Mouse (Mus musculus) limb, embryonic 10.5 days (tissue): ENCODE measurements around the gene Dsp. TPM values are rescaled to one million over a fixed set of nuclear protein-coding genes. Genes with fewer than 3 reads are reported as not detected.
A peak's percentile ranks its signal among the peaks of the same experiment; 100 is the strongest.

ENCODE experiments used
- DNase-seq: peaks from one replicate; pipeline ENCODE4 v3.0.0-alpha.2; 2017; ENCODE audit warnings: low spot score
- H3K27ac ChIP-seq: fragments of 300-500 bp; sonication (generic); 2 replicates; pipeline ENCODE4 v1.5.1; 2016; ENCODE audit warnings: mild to moderate bottlenecking
- H3K27me3 ChIP-seq: fragments of 300-500 bp; sonication (generic); 2 replicates; pipeline ENCODE4 v1.6.1; 2016; ENCODE audit warnings: low read depth, mild to moderate bottlenecking; ENCODE audit not compliant: poor library complexity, severe bottlenecking
- H3K36me3 ChIP-seq: fragments of 300-500 bp; sonication (generic); 2 replicates; pipeline ENCODE4 v1.6.1; 2016; ENCODE audit warnings: mild to moderate bottlenecking, moderate library complexity
- H3K4me1 ChIP-seq: fragments of 300-500 bp; sonication (generic); 2 replicates; pipeline ENCODE4 v1.6.1; 2016
- H3K4me3 ChIP-seq: fragments of 300-500 bp; sonication (generic); 2 replicates; pipeline ENCODE4 v1.5.1; 2016; ENCODE audit warnings: mild to moderate bottlenecking, moderate library complexity
- H3K9me3 ChIP-seq: fragments of 300-500 bp; sonication (generic); replicated peaks from 2 replicates; pipeline ENCODE4 v1.6.1; 2016; ENCODE audit warnings: mild to moderate bottlenecking
- WGBS: fragments of 180-500 bp; shearing (Covaris S2); methylation state at CpG from one replicate; pipeline ENCODE4 v1.1.7; 2016; 5-methylcytosine and 5-hydroxymethylcytosine counted together
- polyA plus RNA-seq: library from polyadenylated mRNA; unstranded; fragments of >200 nt; fragmentation: Nextera tagmentation; extraction: Ambion mirVana; gene quantifications from 2 replicates; pipeline ENCODE4 v1.2.1, GENCODE M21; 2016

Dsp gene
- polyA plus RNA-seq, 1 experiment from 2014 or later = 2.1 TPM

DNA sequence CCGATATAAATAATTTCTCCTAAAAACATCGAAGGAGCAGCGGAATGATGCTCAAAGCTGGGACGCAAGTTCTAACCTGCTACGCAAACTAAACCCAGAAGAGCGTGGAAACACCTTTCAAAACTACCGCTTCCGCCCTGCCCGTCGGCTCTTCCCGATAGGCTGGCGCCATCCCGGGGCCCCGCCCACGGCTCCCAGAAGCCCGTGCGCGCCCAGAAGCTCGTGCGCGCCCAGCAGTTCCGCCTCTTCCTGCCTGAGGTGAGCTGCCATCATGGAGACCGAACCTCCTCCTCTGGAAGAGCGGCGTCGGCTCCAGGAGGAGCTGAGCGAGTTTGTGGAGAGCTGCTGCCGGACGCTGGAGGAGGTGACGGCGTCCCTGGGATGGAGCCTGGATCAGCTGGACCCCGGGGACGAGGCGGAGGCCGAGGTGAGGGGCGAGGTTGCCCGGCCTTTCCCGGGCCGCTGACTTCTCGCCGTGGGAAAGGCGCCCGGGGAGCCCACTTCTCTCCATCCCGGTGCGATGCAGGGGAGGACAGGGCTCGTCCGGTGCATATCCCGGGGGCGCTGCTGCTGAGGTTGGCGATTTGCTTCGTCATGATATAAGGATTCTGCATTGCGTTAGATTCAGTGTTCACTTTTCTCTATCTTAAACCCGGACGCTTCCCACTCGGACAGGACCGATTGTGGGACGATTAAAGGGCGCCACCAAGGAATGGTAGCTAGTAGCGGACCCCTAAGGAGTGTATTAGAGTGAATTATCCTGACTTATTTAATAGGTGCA is 53.8 kb downstream of the Dsp start, which contains the start of gene Snrnp48:
Gene Snrnp48, plus strand, starts transcription at position 237 of the 781 bp plus-strand sequence.
- peaks cover 22% of the 10 kb centered on the region for H3K36me3 ChIP-seq
- peaks cover 7% of the 10 kb centered on the region; the same call in 1 of the 2 replicates for H3K4me1 ChIP-seq
- DNase-seq = peak; percentile 90
- H3K27me3 ChIP-seq = no peaks in the 10 kb centered on the region
- H3K9me3 ChIP-seq = no peaks in the 10 kb centered on the region
- peak within 1 kb of the TSS; percentile 75 for H3K4me3 ChIP-seq
- under 1% methylated on average over 59 of the region's 59 CpGs for WGBS
- peak within 1 kb of the TSS; percentile 88 for H3K27ac ChIP-seq

DNA sequence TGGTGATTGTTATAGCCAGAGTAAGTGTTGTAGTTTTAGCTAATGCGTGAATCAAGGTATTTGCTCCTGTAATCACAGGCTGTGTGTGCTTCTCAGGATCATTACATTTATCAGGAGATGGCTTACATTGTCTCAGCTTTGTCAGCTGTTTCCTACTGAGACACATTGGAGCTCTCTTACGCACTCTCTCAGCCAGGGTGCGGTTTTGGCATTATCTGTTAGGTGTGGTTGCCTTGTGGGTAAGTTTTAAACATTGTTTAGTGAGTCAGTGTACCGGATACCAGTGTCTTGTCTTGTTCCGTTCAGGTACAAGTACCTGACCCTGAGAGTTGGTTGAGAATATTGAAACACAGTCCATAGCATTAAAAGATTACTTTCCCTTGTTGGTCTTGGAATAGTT is 60.0 kb downstream of the Dsp start:
- no peak overlapping the region for H3K4me3 ChIP-seq
- H3K27me3 ChIP-seq = no peaks in the 10 kb centered on the region
- H3K36me3 ChIP-seq = peaks cover 81% of the 10 kb centered on the region
- no peak overlapping the region for H3K27ac ChIP-seq
- H3K4me1 ChIP-seq = peaks cover 1% of the 10 kb centered on the region; the same call in 1 of the 2 replicates
- no peak for DNase-seq
- no peaks in the 10 kb centered on the region for H3K9me3 ChIP-seq
- WGBS = 93% methylated on average over 5 of the region's 5 CpGs

DNA sequence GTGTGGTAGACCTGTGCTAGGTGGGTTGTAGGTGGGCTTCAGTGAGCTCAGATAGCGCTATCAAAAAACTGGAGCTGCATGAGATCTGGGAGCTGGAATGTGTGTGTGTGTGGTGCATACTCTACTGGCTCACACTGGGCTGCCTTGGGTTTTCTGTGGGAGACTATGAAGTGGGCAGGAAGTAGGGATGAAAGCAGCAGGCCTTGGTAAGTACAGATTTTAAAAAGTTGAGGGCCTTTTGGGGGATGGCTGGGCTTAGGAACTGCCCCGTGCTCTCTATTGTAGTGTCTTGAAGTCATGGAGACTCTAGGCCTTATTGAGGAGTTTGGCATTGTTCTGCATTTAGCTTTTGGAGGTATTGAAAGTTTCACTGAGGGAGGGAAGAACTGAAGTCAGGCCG is 67.6 kb downstream of the Dsp start:
- no peaks in the 10 kb centered on the region for H3K27me3 ChIP-seq
- H3K4me1 ChIP-seq = no peaks in the 10 kb centered on the region
- DNase-seq = no peak
- WGBS = 96% methylated on average over 3 of the region's 3 CpGs
- H3K27ac ChIP-seq = no peak overlapping the region
- no peak overlapping the region for H3K4me3 ChIP-seq
- peaks cover 97% of the 10 kb centered on the region for H3K36me3 ChIP-seq
- H3K9me3 ChIP-seq = no peaks in the 10 kb centered on the region

DNA sequence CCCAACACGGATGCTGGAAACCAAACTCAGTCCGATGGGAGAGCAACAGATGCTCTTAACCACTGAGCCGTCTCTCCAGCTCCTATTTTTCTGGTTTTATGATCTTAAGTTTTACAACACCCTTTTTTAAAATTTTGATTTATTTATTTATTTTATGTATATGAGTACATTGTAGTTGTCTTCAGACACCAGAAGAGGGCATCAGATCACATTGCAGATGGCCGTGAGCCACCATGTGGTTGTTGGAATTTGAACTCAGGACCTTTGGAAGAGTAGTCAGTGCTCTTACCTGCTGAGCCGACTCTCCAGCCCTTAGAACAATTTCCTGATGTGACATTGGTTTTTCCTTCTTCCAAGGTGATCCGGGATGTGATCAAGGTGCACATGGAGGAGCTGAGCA is 69.2 kb downstream of the Dsp start:
- WGBS = 96% methylated on average over 6 of the region's 6 CpGs
- H3K27me3 ChIP-seq = no peaks in the 10 kb centered on the region
- no peak overlapping the region for H3K27ac ChIP-seq
- H3K36me3 ChIP-seq = peaks cover 100% of the 10 kb centered on the region
- no peaks in the 10 kb centered on the region for H3K4me1 ChIP-seq
- no peak overlapping the region for H3K4me3 ChIP-seq
- H3K9me3 ChIP-seq = no peaks in the 10 kb centered on the region
- no peak for DNase-seq

DNA sequence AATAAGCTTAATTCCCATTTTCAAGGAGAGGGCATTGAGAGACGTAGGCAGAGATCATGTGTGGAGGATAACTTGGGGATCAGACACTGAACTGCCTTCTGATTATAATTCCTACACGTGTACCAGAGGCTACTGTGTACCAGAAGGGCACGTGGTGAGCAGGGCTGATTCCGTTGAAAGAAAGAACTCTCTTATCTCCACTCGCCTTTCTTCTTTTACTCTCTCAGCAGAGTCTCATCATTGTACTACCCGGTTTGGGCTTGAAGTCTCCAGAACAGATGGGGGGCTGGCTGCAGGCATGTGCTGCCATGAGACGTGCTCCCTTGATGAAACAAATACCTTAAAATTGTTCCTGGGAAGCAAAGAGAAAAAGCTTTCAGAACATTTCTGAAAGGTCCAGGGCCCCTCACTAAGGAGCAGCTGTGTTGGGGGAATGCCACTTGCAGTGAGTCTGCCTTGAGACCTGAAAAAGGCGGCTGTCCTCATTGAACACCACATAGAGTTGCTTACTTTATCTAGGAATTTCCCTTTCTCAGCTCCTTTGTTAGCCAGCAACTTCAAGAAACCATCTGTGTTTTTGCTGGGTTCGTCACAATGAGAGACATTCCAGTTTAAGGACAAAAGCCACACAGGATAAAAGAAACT is 79.2 kb downstream of the Dsp start:
- 89% methylated on average over 9 of the region's 9 CpGs for WGBS
- no peak for DNase-seq
- Histone ChIP-seq H3K27ac (no peak overlapping the region), H3K4me1 (no peaks in the 10 kb centered on the region), H3K4me3 (no peak overlapping the region), H3K9me3 (no peaks in the 10 kb centered on the region), H3K36me3 (peaks cover 44% of the 10 kb centered on the region), H3K27me3 (no peaks in the 10 kb centered on the region)

DNA sequence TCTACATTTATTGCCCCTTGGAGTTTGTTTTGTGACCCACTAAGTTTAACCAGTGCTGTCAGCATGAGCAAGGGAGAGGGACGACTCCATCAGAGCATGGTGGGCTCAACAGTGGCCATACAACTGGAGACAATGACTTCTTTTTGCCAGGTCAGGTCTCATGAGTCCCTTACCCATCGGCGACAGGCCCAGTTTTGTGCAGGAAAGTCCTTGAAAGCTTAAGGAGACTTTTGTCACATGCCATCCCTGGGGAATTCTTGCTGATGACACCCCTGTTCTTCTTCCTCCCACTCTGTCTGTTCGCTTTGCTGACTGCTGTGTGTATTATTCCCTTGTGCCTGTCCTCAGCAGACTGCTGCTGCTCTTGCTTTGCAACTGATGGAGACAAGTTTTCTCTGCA is 81.3 kb downstream of the Dsp start:
- Histone ChIP-seq H3K36me3 (peaks cover 23% of the 10 kb centered on the region), H3K27ac (no peak overlapping the region), H3K27me3 (no peaks in the 10 kb centered on the region), H3K4me1 (no peaks in the 10 kb centered on the region), H3K9me3 (no peaks in the 10 kb centered on the region), H3K4me3 (no peak overlapping the region)
- DNase-seq = no peak
- 85% methylated on average over 4 of the region's 4 CpGs for WGBS

DNA sequence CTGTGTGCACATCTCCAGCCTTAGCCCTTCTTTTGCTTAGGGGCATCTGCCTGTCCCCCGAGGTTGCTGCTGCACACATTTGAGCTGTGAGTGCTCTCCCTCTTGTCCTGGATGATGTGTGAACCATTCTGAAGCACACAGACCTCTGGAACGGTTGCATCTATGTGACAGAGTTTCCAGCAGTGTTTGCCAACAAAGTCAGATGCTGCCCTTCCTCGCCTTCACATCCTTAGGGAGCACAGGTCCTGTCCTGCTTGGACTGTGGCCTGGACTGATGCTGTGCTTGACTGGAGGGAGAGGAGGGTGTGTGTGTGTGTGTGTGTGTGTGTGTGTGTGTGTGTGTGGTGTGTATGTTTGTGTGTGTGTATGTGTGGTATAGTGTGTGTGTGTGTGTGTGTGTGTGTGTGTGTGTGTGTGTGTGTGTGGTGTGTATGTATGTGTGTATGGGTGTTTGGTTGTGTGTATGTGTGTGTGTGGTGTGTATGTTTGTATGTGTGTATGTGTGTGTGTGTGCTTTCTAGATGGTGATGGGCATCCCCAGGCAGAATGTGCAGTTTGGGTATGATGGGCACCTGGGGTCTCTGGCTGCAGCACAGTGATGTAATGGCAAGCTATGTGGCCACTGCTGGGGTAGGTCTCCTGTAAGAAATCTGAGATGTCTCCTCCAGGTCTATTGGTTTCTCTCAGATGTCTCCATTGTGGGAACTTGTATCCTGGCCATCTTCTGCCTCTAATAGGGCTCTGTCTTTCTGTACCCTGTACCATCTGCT is 81.9 kb downstream of the Dsp start:
- Histone ChIP-seq H3K27ac (no peak overlapping the region), H3K4me1 (no peaks in the 10 kb centered on the region), H3K36me3 (peaks cover 16% of the 10 kb centered on the region), H3K9me3 (no peaks in the 10 kb centered on the region), H3K27me3 (no peaks in the 10 kb centered on the region), H3K4me3 (no peak overlapping the region)
- DNase-seq = no peak
- WGBS = 87% methylated on average over 3 of the region's 3 CpGs

DNA sequence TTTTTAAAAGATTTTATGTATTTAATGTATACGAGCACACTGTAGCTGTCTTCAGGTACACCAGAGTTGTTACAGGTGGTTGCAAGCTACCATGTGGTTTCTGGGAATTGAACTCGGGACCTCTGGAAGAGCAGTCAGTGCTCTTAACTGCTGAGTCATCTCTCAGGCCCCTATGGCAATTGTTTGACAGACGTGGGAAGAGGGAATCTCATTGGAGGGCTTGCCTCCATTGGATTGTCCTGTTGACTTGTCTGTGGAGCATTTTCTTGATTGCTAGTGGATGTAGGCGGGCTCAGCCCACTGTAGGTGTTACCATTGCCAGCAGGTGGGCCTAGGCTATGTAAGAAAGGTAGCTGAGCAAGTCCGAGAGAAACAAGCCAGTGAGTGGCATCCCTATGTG is 83.6 kb downstream of the Dsp start:
- no peak overlapping the region for H3K4me3 ChIP-seq
- peaks cover 3% of the 10 kb centered on the region for H3K36me3 ChIP-seq
- no peaks in the 10 kb centered on the region for H3K4me1 ChIP-seq
- no peak overlapping the region for H3K27ac ChIP-seq
- H3K9me3 ChIP-seq = no peaks in the 10 kb centered on the region
- DNase-seq = no peak
- H3K27me3 ChIP-seq = no peaks in the 10 kb centered on the region
- WGBS = 79% methylated on average over 5 of the region's 5 CpGs

DNA sequence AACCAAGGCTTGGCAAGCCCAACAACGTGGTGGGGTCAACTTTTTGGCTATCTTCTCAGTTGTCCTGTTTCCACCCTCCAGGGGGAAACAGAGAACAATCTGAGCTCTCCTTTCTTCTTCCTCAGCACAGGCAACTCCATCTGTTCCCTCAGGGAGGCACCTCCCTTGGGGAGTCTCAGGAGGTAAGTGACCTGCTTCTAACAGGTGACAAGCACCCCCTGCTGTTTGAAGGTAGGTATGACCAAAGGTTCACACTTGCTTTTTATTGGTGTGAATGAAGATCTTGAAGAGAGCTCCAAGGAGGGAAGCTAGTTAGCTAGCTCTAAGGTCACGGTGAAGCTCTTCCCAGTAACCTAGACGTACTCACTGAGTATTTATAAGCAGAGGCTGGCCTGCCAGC is 84.3 kb downstream of the Dsp start:
- Histone ChIP-seq H3K27ac (no peak overlapping the region), H3K36me3 (peaks cover under 1% of the 10 kb centered on the region), H3K27me3 (no peaks in the 10 kb centered on the region), H3K4me3 (no peak overlapping the region), H3K4me1 (no peaks in the 10 kb centered on the region), H3K9me3 (no peaks in the 10 kb centered on the region)
- DNase-seq = no peak
- 79% methylated on average over 3 of the region's 3 CpGs for WGBS

DNA sequence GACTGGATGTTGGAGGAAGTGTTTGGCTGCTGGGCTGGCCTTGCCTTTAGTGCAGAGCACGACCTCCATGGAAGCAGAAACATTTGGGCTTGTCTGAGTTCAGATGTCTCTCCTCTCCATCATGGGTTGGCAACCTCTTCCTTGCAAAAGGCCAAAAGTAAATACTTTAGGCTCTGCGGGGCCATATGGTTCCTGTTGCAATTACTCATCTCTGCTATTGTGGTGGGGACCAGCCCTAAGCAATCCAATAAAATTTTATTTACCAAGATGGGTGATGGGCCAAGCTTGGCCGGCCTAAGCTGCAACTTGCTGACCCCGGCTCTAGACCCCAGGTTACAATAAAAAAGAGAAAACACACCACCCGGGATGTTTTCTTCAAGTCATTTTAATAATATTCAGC is 97.1 kb downstream of the Dsp start:
- Histone ChIP-seq H3K9me3 (no peaks in the 10 kb centered on the region), H3K4me1 (no peaks in the 10 kb centered on the region), H3K36me3 (no peaks in the 10 kb centered on the region), H3K27ac (no peak overlapping the region), H3K27me3 (no peaks in the 10 kb centered on the region), H3K4me3 (no peak overlapping the region)
- 79% methylated on average over 5 of the region's 5 CpGs for WGBS
- DNase-seq = no peak
